ENCODE assay signal across 8 mouse cellular contexts in genomic region chr6:84640324-84641061, GRCm38 (mm10). TPM values are rescaled to one million over a fixed set of nuclear protein-coding genes. Genes with fewer than 3 reads are reported as not detected.
DNase-seq lines count a peak whose midpoint lies in the region; ATAC-seq and TF ChIP-seq lines count a peak whose summit lies in the region.

No protein-coding gene starts in this region.

- ATAC-seq in activated CD4-positive, CD25-positive, alpha-beta regulatory T cell, adult 4 months, result peak; percentile 63
- ATAC-seq in hindbrain, embryonic 13.5 days (ENCODE audit: low FRiP score), result no peak

- H3K9ac ChIP-seq in hindbrain, embryonic 13.5 days, result no peak overlapping the region

- TF ChIP-seq POLR2A in lung, adult 2 months (IDR thresholded peaks at IDR 0.05; ENCODE audit: borderline replicate concordance, extremely low read depth, low read depth, low read length), result no peak
- no peak for TF ChIP-seq POLR2A in thymus, adult 2 months (IDR thresholded peaks at IDR 0.05; ENCODE audit: control insufficient read depth, extremely low read depth, insufficient read depth, low read length, poor library complexity)

- H3K27ac ChIP-seq in thymus, adult 2 months (ENCODE audit: control insufficient read depth, insufficient read depth, low read length), result no peak overlapping the region
- no peak overlapping the region for H3K27ac ChIP-seq in hindbrain, embryonic 13.5 days

- 15% methylated on average over 9 of the region's 9 CpGs for WGBS in lung, adult 2 months
- WGBS in thymus, adult 2 months, result 56% methylated on average over 9 of the region's 9 CpGs
- 66% methylated on average over 9 of the region's 9 CpGs for WGBS in hindbrain, embryonic 13.5 days

- H3K9me3 ChIP-seq in hindbrain, embryonic 13.5 days, result no peaks in the 10 kb centered on the region

- peak; percentile 46 for DNase-seq in embryo, embryonic 9.5 days (ENCODE audit: extremely low spot score)
- DNase-seq in kidney, adult 11 months, result peak; percentile 57
- DNase-seq in lung, adult 2 months, result peak; percentile 24
- DNase-seq in thymus, adult 2 months, result no peak
- no peak for DNase-seq in cerebellum, postnatal 36 days
- DNase-seq in spleen, postnatal 14 days (ENCODE audit: low spot score in 2 of 2), result no peak

- peaks cover 25% of the 10 kb centered on the region for H3K4me1 ChIP-seq in lung, adult 2 months (ENCODE audit: control insufficient read depth, insufficient read depth, low read length)
- H3K4me1 ChIP-seq in thymus, adult 2 months (replicated peaks; ENCODE audit: control insufficient read depth, insufficient read depth, low read length), result no peaks in the 10 kb centered on the region
- H3K4me1 ChIP-seq in hindbrain, embryonic 13.5 days (replicated peaks), result peaks cover 8% of the 10 kb centered on the region

- H3K27me3 ChIP-seq in thymus, adult 2 months (ENCODE audit: control insufficient read depth, insufficient read depth, low read length), result no peaks in the 10 kb centered on the region
- H3K27me3 ChIP-seq in hindbrain, embryonic 13.5 days, result no peaks in the 10 kb centered on the region

- no peak for TF ChIP-seq CTCF in lung, adult 2 months (IDR thresholded peaks at IDR 0.05; ENCODE audit: insufficient read depth, low read length)
- TF ChIP-seq CTCF in thymus, adult 2 months (IDR thresholded peaks at IDR 0.05; ENCODE audit: borderline replicate concordance, control insufficient read depth, extremely low read depth, insufficient read depth, low read length, poor library complexity), result no peak

- no peak overlapping the region for H3K4me2 ChIP-seq in hindbrain, embryonic 13.5 days

- H3K4me3 ChIP-seq in lung, adult 2 months (replicated peaks; ENCODE audit: extremely low read depth, low read depth, low read length), result no peak overlapping the region
- H3K4me3 ChIP-seq in thymus, adult 2 months (ENCODE audit: control insufficient read depth, insufficient read depth, low read length), result no peak overlapping the region
- H3K4me3 ChIP-seq in hindbrain, embryonic 13.5 days, result no peak overlapping the region

- H3K36me3 ChIP-seq in thymus, adult 2 months (ENCODE audit: control insufficient read depth, insufficient read depth, low read length), result no peaks in the 10 kb centered on the region
- no peaks in the 10 kb centered on the region for H3K36me3 ChIP-seq in hindbrain, embryonic 13.5 days

RNA-seq across cellular contexts. Expression of gene Cyp26b1, which starts 46.8 kb away (rescaled TPM):
- polyA plus RNA-seq in activated CD4-positive, CD25-positive, alpha-beta regulatory T cell, adult 4 months (2017; shearing (Covaris generic)), result under 1 TPM in 1 of 2 experiments, not detected in 1; 0.52 TPM
- polyA plus RNA-seq in lung, adult 2 months (2012; rRNA removed), result 4.1 and 8.6 TPM in 2 replicates
- 6.6 and 6.7 TPM in 2 replicates for polyA plus RNA-seq in thymus, adult 2 months (2012; rRNA removed)
- 55.5 and 62.8 TPM in 2 replicates for polyA plus RNA-seq in hindbrain, embryonic 13.5 days (2015; fragmentation: Nextera tagmentation; extraction: Ambion mirVana)

Comparison
In these comparisons a context has a peak if more than half of its experiments do, and no peak if none do; other contexts are left out.
1. DNase-seq: peak in embryo, embryonic 9.5 days (single experiment), kidney, adult 11 months (single experiment) and lung, adult 2 months (single experiment); none in thymus, adult 2 months (single experiment), cerebellum, postnatal 36 days (0 of 2) and spleen, postnatal 14 days (0 of 2).